Mouse (Mus musculus) 3T3-L1 (cell line): ENCODE results near the gene B3gnt2.

Experiments
- DNase-seq: peaks from one replicate; pipeline ENCODE4 v3.0.0-alpha.2; 2015; ENCODE audit warnings: low read depth, low spot score

Gene B3gnt2

GRCm38 (mm10) chr11:22871628-22872306 lies 11.0 kb upstream of the B3gnt2 start:
- DNase-seq = no peak

GRCm38 (mm10) chr11:22868582-22868981 lies 7.8 kb upstream of the B3gnt2 start:
- DNase-seq = no peak

- DNase-seq = no peak
Observed at GRCm38 (mm10) chr11:22867691-22868090, 6.9 kb upstream of the B3gnt2 start.

GRCm38 (mm10) chr11:22865635-22866246 lies 5.0 kb upstream of the B3gnt2 start:
- DNase-seq = no peak

- no peak for DNase-seq
Observed at GRCm38 (mm10) chr11:22864305-22865060, 3.7 kb upstream of the B3gnt2 start.

- no peak for DNase-seq
Observed at GRCm38 (mm10) chr11:22863581-22863980, 2.8 kb upstream of the B3gnt2 start.

- DNase-seq = no peak
Observed at GRCm38 (mm10) chr11:22861315-22861714, 554 bp upstream of the B3gnt2 start.

GRCm38 (mm10) chr11:22859633-22860334 lies 977 bp downstream of the B3gnt2 start:
- DNase-seq = peak; percentile 85

- no peak for DNase-seq
Observed at GRCm38 (mm10) chr11:22859301-22859632, 1.5 kb downstream of the B3gnt2 start.

- no peak for DNase-seq
Observed at GRCm38 (mm10) chr11:22858441-22859300, 2.1 kb downstream of the B3gnt2 start.

- no peak for DNase-seq
Observed at GRCm38 (mm10) chr11:22857705-22858440, 2.9 kb downstream of the B3gnt2 start.

- no peak for DNase-seq
Observed at GRCm38 (mm10) chr11:22857106-22857704, 3.6 kb downstream of the B3gnt2 start.

GRCm38 (mm10) chr11:22856371-22856965 lies 4.3 kb downstream of the B3gnt2 start:
- DNase-seq = no peak

GRCm38 (mm10) chr11:22854571-22854970 lies 6.2 kb downstream of the B3gnt2 start:
- no peak for DNase-seq

GRCm38 (mm10) chr11:22853477-22854157 lies 7.1 kb downstream of the B3gnt2 start:
- DNase-seq = no peak

GRCm38 (mm10) chr11:22852510-22852909 lies 8.3 kb downstream of the B3gnt2 start:
- DNase-seq = no peak

GRCm38 (mm10) chr11:22851416-22851815 lies 9.3 kb downstream of the B3gnt2 start:
- no peak for DNase-seq

- no peak for DNase-seq
Observed at GRCm38 (mm10) chr11:22850077-22850476, 10.7 kb downstream of the B3gnt2 start.

- no peak for DNase-seq
Observed at GRCm38 (mm10) chr11:22848649-22849195, 12.0 kb downstream of the B3gnt2 start.
